Mouse (Mus musculus) megakaryocyte, embryonic 14.5 days (primary cell): ENCODE results near the gene Tmem260. TPM values are rescaled to one million over a fixed set of nuclear protein-coding genes. Genes with fewer than 3 reads are reported as not detected.

Source experiments
- H3K27me3 ChIP-seq: replicated peaks from 2 replicates; pipeline ENCODE3; 2012; ENCODE audit warnings: inconsistent platforms
- H3K36me3 ChIP-seq: replicated peaks from 2 replicates; pipeline ENCODE3; 2012; ENCODE audit warnings: low read length, inconsistent platforms, mixed read lengths
- H3K4me1 ChIP-seq: 2 replicates; pipeline ENCODE4 v1.6.1; 2012; ENCODE audit warnings: inconsistent platforms
- H3K4me3 ChIP-seq: replicated peaks from 2 replicates; pipeline ENCODE3; 2012; ENCODE audit warnings: moderate library complexity, mild to moderate bottlenecking, inconsistent platforms
- H3K9me3 ChIP-seq: 2 replicates; pipeline ENCODE4 v1.6.1; 2012; ENCODE audit warnings: inconsistent platforms
- FLI1 ChIP-seq: IDR thresholded peaks from 2 replicates; pipeline ENCODE4 v1.6.1; 2012; ENCODE audit warnings: low read length, inconsistent platforms, mixed read lengths
- GATA1 ChIP-seq: IDR thresholded peaks from 3 replicates; pipeline ENCODE4 v1.6.1; 2012; ENCODE audit warnings: mixed read lengths, low read length, inconsistent platforms, borderline replicate concordance
- polyA plus RNA-seq: library from polyadenylated mRNA; stranded (reverse); fragments of >175 nt; gene quantifications from 2 replicates; pipeline ENCODE4 v1.2.3, GENCODE M21; 2012; ENCODE audit warnings: low replicate concordance; ENCODE audit not compliant: insufficient read depth

Tmem260 gene
- polyA plus RNA-seq, 1 experiment = 1.7 TPM

DNA sequence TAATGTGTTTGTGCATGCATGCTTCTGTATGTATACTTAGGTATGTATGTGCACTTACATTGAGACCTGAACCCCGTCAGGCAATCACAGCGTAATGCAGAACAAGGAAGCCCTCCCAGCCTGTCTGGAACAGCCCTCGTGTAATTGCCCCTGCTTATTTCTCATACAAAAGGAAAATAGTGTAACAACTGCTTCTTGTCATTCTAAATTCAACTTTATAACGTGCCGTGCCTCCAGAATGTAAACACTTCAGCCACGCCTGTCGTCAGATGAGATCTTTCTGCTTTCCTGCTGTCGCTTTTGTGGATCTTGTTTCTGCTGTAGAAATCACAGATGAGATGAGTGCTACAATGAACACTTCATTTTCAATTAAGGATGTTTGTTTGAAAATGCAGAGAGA is 30.4 kb downstream of the Tmem260 start:
- H3K4me3 ChIP-seq = no peak overlapping the region
- no peaks in the 10 kb centered on the region for H3K9me3 ChIP-seq
- no peaks in the 10 kb centered on the region for H3K27me3 ChIP-seq
- no peak for TF ChIP-seq GATA1
- no peak for TF ChIP-seq FLI1
- H3K4me1 ChIP-seq = no peaks in the 10 kb centered on the region
- peaks cover 46% of the 10 kb centered on the region for H3K36me3 ChIP-seq

DNA sequence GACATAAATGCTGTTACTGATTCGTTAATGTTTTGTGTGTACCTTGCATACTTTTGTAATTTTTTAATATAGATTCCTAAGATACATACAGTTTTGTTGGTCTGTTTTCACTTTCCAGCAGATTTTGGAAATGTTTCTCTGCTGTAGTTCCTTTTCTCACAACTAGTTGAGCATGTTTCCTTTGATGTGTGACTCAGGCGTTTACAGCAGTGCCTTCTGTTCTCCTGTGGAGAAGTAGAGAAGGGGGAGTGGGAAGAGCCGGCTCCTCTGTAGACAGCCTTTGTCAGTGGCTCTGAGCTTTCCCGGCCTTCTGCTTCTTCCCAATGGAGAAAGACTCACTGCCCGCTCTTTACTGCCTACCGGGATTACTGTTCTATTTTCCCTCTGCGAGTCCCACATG is 35.7 kb downstream of the Tmem260 start:
- TF ChIP-seq GATA1 (no peak), FLI1 (no peak)
- H3K4me1 ChIP-seq = no peaks in the 10 kb centered on the region

DNA sequence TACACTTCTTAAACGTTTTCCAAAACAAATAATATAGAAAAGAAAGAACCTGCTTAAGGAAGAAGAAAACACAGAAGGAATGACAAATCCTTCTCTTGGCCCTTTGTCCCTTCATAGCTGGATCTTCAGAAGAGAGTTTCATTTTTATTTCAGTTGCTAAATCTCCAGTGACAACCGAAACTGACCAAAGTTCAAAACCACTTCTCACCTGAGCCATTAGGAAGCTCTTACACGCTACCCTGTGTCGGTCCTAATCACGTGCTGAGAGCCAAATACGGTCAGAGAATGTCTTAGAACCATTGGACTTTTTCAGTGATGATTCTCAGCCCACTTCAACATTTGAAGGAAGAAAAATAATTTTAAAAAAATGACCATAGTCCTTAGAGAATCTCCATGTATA is 36.8 kb downstream of the Tmem260 start:
- TF ChIP-seq GATA1 (no peak), FLI1 (no peak)
- no peaks in the 10 kb centered on the region for H3K4me1 ChIP-seq
- no peak overlapping the region for H3K4me3 ChIP-seq
- H3K27me3 ChIP-seq = no peaks in the 10 kb centered on the region
- H3K36me3 ChIP-seq = peaks cover 28% of the 10 kb centered on the region
- no peaks in the 10 kb centered on the region for H3K9me3 ChIP-seq

More for the DNA sequence above, 35.7 kb downstream of the Tmem260 start:
- H3K9me3 ChIP-seq = no peaks in the 10 kb centered on the region
- H3K36me3 ChIP-seq = peaks cover 37% of the 10 kb centered on the region
- no peak overlapping the region for H3K4me3 ChIP-seq
- H3K27me3 ChIP-seq = no peaks in the 10 kb centered on the region

DNA sequence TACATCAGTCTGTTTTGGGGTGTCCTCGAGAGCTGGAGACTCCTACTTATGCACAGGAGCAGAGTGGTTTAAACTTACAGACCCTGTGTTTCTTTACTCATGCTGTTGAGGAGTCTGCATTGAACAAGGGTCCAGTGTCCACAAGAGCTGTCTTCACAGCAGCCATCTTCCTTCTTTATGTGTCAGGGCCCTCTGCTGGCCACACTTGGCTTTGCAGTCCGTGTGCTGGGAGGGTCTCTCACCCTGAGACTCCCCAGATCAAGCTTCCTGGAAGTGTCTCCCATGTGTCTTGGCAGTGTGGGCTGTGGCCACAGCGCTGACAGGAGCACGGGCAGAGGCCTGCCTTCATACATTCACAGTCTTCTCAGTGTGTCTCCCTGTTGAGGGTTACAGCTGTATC is 48.0 kb downstream of the Tmem260 start:
- H3K4me1 ChIP-seq = no peaks in the 10 kb centered on the region
- no peak overlapping the region for H3K4me3 ChIP-seq
- H3K27me3 ChIP-seq = no peaks in the 10 kb centered on the region
- H3K9me3 ChIP-seq = no peaks in the 10 kb centered on the region
- TF ChIP-seq GATA1 (no peak), FLI1 (no peak)
- peaks cover 24% of the 10 kb centered on the region for H3K36me3 ChIP-seq

DNA sequence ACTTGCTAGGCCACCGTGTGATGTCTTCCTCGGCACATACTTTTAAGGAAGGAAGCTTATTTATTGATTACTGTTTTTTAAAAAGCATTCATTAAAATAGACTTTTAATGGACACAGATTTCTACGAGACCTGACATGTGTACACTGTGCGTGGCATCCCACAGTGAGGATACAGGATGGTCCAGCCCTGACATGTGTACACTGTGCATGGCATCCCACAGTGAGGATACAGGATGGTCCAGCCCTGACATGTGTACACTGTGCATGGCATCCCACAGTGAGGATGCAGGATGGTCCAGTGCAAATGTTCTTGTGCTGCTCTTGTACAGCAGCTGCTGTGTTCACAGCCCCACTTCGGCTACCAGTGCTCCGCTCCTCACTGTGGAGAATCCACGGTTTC is 56.6 kb downstream of the Tmem260 start:
- TF ChIP-seq FLI1 (no peak), GATA1 (no peak)
- Histone ChIP-seq H3K4me3 (no peak overlapping the region), H3K36me3 (peaks cover 25% of the 10 kb centered on the region), H3K27me3 (no peaks in the 10 kb centered on the region), H3K4me1 (no peaks in the 10 kb centered on the region), H3K9me3 (no peaks in the 10 kb centered on the region)

DNA sequence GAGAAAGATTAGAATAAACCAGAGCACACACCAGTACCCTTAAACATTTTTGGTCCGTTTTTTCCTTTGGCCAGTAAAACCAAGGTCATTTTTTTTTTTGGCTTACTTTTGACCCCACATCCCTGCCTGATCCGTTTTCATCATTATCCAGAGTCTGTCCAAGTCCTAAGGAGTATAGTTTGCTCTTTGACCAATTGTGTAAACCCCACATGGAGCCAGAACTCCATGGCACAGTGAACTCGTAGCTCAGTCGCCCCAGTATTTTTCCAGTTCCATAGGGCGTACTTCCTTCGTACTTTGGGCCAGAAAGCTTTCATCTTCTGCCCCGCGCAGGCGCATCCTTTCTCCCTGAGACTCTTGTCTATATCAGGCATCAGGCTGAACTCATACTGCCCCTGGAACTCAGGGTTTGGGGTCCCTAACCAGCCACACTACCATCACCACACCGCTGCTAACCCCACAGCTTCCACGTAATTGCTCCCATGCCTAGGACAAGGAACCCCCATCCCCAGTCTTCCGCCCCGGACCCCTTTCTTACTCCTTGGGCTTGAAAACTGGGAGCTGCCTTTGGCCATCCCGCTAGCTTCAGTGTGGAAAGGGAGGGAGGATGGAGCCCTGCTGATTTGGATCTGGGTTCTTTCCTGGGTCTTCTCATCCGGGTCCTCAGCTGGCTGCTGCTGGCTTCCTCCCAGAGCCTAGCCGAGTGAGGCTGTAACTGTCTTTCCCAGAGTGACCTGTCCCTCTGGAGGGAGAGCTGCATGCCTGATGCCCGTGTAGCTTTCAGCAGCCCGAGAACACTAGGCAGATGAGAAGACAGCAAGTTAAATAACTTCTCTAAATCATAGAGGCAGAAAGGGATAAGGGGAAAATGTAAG is 58.0 kb downstream of the Tmem260 start:
- Histone ChIP-seq H3K9me3 (no peaks in the 10 kb centered on the region), H3K36me3 (peaks cover 17% of the 10 kb centered on the region), H3K4me3 (no peak overlapping the region), H3K27me3 (no peaks in the 10 kb centered on the region), H3K4me1 (no peaks in the 10 kb centered on the region)
- TF ChIP-seq FLI1 = no peak
- no peak for TF ChIP-seq GATA1

DNA sequence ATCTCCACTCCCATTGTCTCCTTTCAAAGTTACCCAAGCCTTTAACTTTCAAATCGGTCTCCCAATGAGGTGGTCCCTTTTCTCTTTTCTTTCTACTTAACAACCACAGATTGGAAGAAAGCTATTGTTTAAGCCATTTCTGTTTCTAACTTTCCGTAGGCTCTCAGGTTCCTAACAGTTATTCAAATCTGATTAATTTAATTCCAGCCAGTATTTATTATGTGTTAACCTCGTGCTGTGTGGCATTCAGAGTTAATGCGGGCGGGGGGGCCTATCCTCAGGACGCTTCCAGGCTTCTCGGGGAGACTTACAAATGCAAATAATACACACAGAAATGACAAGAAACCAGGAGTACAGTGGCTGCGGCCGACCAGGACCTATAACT is 58.6 kb downstream of the Tmem260 start:
- H3K36me3 ChIP-seq = peaks cover 23% of the 10 kb centered on the region
- H3K27me3 ChIP-seq = no peaks in the 10 kb centered on the region
- no peak overlapping the region for H3K4me3 ChIP-seq
- TF ChIP-seq GATA1 (no peak), FLI1 (no peak)
- H3K9me3 ChIP-seq = no peaks in the 10 kb centered on the region
- H3K4me1 ChIP-seq = no peaks in the 10 kb centered on the region

DNA sequence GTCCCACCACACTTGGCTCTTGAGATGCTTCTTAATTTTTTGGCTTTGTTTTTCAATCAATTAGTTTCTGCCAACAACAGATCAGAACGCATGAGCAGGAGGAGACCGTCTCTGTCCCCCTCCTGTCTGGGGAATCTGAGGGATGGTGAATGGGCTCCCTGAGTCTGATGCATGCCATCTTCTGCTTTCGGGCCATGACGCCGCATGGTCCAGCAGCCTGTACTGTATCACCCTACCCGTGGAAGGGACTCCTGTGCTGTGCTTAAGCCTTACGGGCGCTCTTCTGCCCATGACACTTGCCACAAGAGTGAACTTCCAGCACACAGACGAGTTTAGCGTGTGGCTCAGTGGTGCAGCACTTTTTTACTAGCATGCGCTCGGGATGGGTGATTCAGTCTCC is 59.7 kb downstream of the Tmem260 start:
- TF ChIP-seq GATA1 (no peak), FLI1 (no peak)

DNA sequence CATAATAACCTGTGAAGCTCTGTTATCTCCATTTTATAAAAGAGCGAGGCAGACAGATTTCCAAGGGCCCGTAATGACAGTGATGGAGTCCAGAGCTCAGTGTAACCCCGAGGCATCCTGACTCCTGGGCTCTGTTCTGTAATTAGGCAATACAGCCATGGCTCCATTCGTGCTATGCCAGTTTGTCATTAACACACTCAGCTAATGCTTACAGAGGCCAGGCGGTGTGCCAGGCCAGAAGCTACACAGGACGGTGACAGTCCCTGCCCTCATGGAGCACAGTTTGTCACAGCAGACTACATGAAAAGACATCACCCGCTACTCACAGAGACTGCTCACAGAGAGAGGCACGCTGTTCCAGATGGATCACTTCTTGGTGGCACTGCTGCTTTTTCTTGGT is 61.5 kb downstream of the Tmem260 start:
- H3K4me1 ChIP-seq = no peaks in the 10 kb centered on the region
- H3K4me3 ChIP-seq = no peak overlapping the region
- no peaks in the 10 kb centered on the region for H3K27me3 ChIP-seq
- TF ChIP-seq GATA1 = no peak
- no peak for TF ChIP-seq FLI1
- no peaks in the 10 kb centered on the region for H3K9me3 ChIP-seq
- peaks cover 35% of the 10 kb centered on the region for H3K36me3 ChIP-seq

More for the DNA sequence above, 59.7 kb downstream of the Tmem260 start:
- Histone ChIP-seq H3K9me3 (no peaks in the 10 kb centered on the region), H3K4me1 (no peaks in the 10 kb centered on the region), H3K4me3 (no peak overlapping the region), H3K36me3 (peaks cover 32% of the 10 kb centered on the region), H3K27me3 (no peaks in the 10 kb centered on the region)

DNA sequence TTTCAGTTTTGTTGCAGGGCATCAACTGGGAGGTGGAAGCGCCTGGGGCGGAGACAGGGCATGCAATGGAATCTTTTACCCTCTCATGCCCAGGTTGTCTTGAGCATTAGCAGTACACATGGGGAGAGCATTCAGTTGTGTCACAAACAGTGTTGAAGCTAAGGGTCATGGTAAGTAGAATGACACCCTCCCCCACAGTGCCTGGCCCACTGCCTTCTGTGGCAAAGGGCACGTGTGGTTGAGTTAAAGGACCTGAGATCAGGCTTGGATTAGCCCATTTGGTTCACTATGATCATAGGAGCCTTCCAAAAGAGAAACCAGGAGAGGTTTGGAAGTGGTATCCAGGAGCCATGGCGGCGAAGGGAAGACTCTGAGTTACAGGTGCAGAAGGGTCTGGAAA is 63.2 kb downstream of the Tmem260 start:
- H3K4me3 ChIP-seq = no peak overlapping the region
- no peaks in the 10 kb centered on the region for H3K9me3 ChIP-seq
- H3K27me3 ChIP-seq = no peaks in the 10 kb centered on the region
- no peaks in the 10 kb centered on the region for H3K4me1 ChIP-seq
- peaks cover 35% of the 10 kb centered on the region for H3K36me3 ChIP-seq
- TF ChIP-seq FLI1 (no peak), GATA1 (no peak)
